Mouse (Mus musculus) ES-CJ7 (cell line): ENCODE data around the gene Lins1.

ENCODE experiments used
- DNase-seq: peaks from one replicate; pipeline ENCODE4 v3.0.0; 2011; ENCODE audit warnings: low read depth, low spot score

The Lins1 gene

GRCm38 (mm10) chr7:66689620-66690360 is at the start of gene Lins1:
Gene Lins1 (plus strand): TSS chr7:66689889.
- DNase-seq, result peak; percentile 100

GRCm38 (mm10) chr7:66645736-66646135 is 44.0 kb upstream of the Lins1 start:
- DNase-seq, result no peak

GRCm38 (mm10) chr7:66649181-66649580 is 40.5 kb upstream of the Lins1 start:
- no peak for DNase-seq

GRCm38 (mm10) chr7:66650883-66651282 is 38.8 kb upstream of the Lins1 start:
- no peak for DNase-seq

- DNase-seq, result peak; percentile 14
These were observed 37.5 kb upstream of the Lins1 start for GRCm38 (mm10) chr7:66652216-66652615.

GRCm38 (mm10) chr7:66653596-66653995 is 36.1 kb upstream of the Lins1 start:
- no peak for DNase-seq

GRCm38 (mm10) chr7:66655471-66655870 is 34.2 kb upstream of the Lins1 start:
- no peak for DNase-seq

GRCm38 (mm10) chr7:66660291-66660690 is 29.4 kb upstream of the Lins1 start:
- DNase-seq, result peak; percentile 55

GRCm38 (mm10) chr7:66660972-66661371 is 28.7 kb upstream of the Lins1 start:
- no peak for DNase-seq

- DNase-seq, result peak; percentile 71
These were observed 28.1 kb upstream of the Lins1 start for GRCm38 (mm10) chr7:66661572-66661971.

GRCm38 (mm10) chr7:66663548-66663947 is 26.1 kb upstream of the Lins1 start:
- DNase-seq, result no peak

- no peak for DNase-seq
These were observed 22.6 kb upstream of the Lins1 start for GRCm38 (mm10) chr7:66667064-66667463.

- no peak for DNase-seq
These were observed 13.9 kb upstream of the Lins1 start for GRCm38 (mm10) chr7:66675800-66676199.

- DNase-seq, result no peak
These were observed 7.4 kb upstream of the Lins1 start for GRCm38 (mm10) chr7:66682119-66682863.

- peak; percentile 8 for DNase-seq
These were observed 968 bp upstream of the Lins1 start for GRCm38 (mm10) chr7:66688721-66689120.

GRCm38 (mm10) chr7:66689294-66689619 is 432 bp upstream of the Lins1 start, which contains the start of gene Asb7:
Gene Asb7 (minus strand): TSS chr7:66689596.
- no peak for DNase-seq

GRCm38 (mm10) chr7:66694467-66694866 is 4.8 kb downstream of the Lins1 start:
- DNase-seq, result no peak

GRCm38 (mm10) chr7:66702721-66703120 is 13.0 kb downstream of the Lins1 start:
- DNase-seq, result no peak

GRCm38 (mm10) chr7:66704631-66705030 is 14.9 kb downstream of the Lins1 start:
- DNase-seq, result no peak

GRCm38 (mm10) chr7:66711166-66711565 is 21.5 kb downstream of the Lins1 start:
- DNase-seq, result no peak

- no peak for DNase-seq
These were observed 34.8 kb downstream of the Lins1 start for GRCm38 (mm10) chr7:66724514-66724913.

- DNase-seq, result no peak
These were observed 35.3 kb downstream of the Lins1 start for GRCm38 (mm10) chr7:66724954-66725353.

GRCm38 (mm10) chr7:66728072-66728471 is 38.4 kb downstream of the Lins1 start:
- no peak for DNase-seq
